Mouse (Mus musculus): ENCODE results near the gene Kcnk1.

Gene Kcnk1

DNA sequence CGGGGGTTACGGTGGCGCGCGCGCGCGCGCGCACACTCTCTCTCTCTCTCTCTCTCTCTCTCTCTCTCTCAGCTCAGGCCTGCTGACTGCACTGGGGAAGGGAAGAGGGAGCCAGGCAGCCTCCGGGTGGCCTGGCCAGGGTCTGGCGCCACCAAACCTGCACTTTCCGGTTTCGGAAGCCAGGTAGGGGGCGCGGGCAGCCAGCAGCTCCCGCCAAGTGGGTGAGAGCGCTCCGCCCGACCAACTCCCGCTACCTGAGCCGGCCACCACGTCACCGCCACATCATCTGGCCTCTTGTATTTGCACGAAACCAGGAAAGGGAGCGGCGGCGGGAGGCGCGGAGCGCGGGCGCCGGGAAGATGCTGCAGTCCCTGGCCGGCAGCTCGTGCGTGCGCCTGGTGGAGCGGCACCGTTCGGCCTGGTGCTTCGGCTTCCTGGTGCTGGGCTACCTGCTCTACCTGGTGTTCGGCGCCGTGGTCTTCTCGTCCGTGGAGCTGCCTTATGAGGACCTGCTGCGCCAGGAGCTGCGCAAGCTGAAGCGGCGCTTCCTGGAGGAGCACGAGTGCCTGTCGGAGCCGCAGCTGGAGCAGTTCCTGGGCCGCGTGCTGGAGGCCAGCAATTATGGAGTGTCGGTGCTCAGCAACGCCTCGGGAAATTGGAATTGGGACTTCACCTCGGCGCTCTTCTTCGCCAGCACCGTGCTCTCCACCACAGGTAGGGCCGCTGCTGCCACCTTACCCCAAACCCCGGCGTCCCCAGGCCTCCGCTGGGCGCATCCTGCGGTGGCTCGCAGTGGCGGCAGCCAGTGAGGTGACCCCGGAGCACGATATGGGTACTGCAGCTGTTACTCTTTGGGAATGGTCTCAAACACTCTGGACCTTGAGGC is at the start of gene Kcnk1:
Gene Kcnk1 (plus strand): TSS at position 70 of the 886 bp plus-strand sequence.
- peak; percentile 30 to 67 for DNase-seq (ENCODE audit: low spot score in 2 of 2)

DNA sequence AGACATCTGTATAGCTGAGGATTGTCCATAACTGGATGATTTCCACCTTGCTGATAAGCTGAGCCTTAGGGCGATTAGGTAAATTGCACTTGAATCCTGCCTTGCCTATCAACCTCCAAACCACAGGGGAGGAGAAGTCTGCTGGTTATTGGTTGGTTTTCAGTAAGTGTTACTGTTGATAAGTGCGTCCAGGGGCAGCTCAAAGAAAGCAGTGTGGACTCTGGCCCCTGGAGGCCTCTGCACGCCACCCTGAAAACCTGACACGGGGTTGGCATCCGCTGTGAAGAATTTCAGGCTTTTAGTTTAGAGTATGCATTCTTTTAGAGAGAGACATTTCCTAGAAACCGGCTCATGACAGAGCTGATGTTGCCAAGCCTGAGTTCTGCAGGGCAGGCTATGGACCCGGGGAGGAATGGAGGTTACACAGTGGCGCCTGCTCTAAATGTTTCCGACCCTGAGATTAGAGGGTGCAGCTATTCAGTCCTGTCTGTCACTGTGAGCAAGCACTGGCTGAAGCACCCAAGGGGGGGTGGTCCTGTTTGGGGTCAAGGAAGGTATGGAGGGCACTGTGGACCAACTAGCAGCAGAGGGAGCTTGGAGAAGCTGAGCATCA is 46.2 kb upstream of the Kcnk1 start:
- DNase-seq (ENCODE audit: low spot score in 2 of 2) = no peak

DNA sequence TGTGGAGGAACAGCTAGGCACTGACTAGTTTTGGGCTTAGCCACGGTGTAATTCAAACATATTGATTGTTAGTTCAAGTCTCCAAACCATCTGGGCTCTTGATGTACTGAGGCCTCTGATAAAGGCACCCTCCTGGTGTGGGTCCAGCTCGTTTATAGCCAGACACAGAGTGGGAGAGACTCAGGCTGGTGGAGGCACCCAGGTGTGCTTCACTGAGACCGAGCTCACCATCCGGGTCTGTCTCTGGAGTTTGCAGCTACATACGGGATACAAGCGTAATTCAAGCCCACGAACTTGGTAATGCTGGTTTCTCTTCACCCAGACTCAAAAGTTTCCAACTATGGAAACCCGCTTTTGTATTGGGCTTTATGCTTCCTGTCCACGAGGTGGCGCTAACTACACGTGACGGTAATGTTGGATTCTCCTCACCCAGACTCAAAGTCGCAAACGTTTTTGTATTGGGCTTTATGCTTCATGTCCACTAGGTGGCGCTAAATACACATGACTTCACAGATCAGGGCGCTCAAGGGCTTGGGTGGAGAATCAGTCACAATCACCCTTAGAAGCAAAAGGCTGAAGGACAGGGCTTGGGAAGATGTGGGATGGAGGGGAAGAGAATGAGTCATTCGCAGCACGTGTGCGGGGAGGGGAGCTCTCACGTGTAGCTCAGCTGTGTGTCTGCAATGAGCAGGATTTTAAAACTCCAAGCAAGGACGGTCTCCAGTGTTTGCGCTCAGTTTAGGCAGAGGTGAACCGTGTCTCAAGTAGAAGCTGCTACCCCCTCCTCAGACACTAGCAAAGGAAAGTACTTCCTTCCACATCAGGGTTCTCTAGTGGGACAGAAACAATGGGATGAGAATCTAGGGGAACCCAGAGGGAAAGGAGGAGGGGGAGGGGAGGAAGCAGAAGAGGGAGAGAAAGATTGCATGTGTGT is 44.7 kb upstream of the Kcnk1 start:
- DNase-seq (ENCODE audit: low spot score in 2 of 2) = peak; percentile 62 to 82

DNA sequence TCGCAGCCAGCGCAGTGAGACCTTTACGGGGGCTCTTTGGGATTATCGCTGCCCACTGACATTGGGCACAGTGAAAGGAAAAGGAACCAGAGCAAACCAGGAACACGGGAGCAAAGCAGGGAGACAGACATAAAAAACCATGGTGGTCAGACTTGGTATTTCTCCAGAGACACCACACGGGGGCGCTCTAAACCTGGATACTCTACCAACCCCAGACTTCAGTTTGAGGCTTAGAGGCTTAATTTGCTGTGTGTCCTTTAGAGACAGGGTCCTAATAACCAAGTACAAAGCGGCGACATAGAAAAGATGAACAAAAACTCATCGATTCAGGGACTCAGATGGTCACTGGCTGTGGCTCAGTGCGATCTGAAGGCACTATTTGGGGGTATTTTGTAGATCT is 39.3 kb upstream of the Kcnk1 start:
- DNase-seq (ENCODE audit: low spot score in 2 of 2) = peak; percentile 54 to 74

DNA sequence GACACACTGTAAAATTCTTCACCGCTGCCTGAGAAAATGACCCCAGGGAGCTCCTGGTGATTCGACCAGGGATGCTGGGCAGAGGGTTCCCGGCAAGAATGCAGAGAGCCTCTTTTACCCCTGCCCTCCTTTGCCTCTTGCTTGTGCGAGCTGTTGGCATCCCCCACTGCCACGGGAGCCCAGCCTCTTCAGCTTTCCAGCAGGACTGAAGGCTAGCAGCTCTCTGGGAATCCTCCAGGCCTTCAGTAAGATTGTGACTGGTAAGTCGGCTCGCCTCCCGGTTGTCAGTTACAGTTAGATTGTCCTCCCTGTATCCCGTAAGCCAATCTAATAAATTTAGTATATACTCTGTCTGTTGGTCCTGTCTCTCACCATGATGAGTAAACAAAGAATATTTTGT is 38.2 kb upstream of the Kcnk1 start:
- no peak for DNase-seq (ENCODE audit: low spot score in 2 of 2)

DNA sequence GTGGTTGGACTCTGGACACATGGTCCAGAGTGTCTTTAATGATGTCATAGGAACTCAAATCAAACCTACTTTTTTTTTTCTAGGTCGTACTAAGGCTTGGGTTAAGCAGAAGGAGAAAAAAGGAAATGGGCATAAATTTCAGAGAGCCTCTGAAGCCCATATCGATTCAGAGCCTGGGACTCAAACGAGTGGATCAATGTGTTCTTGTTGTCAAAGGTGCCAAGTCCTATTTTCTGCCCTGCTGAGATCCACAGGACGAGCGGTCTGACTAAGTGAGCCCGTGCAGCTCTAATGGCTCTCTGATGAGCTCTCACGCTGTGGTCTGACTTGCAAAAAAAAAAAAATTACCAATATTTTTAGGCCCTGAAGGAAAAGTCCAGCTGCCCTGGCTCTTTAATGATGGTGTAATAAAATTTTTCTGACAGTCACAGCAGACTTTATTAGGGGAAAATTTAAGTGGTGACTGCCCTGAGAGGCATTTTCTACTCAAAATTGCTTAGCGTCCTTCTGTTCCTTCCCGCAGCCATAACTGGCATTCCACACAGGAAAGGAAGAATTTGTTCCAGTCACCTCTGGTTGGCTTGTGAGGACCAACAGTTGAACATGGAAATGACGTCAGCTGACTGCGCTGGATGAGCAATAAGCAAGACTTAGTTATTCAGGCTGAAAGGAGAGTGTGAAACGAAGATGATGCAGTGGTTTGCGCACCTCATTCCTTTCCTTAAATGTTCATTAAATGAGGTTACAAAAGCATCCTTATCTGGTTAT is 37.6 kb upstream of the Kcnk1 start:
- DNase-seq (ENCODE audit: low spot score in 2 of 2) = no peak

DNA sequence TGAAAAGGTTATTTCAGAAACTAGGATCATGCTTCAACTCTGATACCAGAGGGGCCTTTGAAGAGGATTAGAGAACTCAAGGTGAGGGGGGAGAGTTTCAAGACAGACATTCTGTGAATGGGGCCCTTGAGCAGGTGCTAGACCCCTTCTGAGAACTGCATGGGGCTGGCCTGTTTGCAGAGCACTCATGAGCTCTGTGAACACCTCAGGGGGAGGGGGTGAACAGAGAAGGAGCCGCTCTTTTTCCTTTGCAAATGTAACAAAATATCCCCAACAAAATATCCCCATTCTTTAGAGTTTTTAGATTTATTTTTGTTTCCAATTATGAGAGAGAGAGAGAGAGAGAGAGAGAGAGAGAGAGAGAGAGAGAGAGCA is 37.0 kb upstream of the Kcnk1 start:
- DNase-seq (ENCODE audit: low spot score in 2 of 2) = no peak

DNA sequence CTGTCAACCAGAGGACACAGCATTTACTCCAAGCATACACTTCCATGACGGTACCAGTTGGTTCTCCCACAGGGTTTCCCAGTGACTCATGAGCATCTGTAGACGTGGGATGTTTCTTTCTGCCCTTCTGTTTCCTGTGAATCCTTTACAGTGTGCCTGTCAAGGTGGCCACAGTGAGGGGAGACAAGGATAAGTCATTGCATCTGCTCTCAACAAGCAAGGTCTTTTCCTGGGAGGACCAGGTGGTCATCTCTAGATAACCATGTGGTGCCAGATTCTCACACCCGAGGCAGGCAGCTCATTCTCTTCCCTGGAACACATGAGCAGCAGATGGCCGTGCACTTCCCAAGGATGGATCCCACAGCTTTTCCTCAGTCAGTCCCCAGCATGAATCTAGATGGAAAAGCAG is 35.6 kb upstream of the Kcnk1 start:
- DNase-seq (ENCODE audit: low spot score in 2 of 2) = peak in 1 of 2 experiments; percentile 47

DNA sequence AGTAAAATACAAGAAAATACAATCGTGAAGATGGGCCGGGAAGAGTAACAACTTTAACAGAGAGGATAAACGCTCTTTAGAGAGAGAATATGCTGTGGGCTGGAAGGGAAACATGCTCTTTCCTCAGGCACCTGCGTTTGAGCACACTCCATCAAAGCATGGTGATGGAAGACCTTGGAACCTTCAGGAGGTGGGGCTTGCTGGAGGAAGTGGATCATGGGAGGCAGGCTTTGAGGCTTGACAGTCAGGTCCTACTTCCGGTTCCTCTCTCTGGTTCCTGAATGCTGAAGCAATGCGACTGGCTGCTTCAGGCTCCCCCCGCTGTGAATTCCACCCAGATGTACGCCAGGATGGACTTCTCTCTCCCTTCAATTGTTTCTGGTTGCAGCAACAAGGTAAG is 34.9 kb upstream of the Kcnk1 start:
- DNase-seq (ENCODE audit: low spot score in 2 of 2) = no peak

DNA sequence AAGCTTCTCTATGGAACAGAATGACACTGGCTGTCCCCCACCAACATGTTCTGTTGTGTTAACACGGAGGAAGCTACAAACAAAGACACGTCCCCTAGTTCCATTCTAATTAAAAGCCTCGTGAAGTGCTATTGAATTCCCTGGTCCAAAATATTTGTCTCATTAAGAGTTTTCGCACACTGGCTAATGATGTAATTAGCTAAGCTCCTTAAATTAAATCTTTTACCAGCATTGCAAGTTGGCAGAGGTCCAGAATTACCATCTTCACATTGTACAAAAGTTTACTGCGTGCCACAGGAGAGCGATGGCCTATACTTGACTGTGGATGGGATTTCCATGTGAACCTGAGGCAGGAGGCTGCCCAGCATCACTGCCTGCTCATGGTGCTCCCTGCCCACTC is 33.2 kb upstream of the Kcnk1 start:
- no peak for DNase-seq (ENCODE audit: low spot score in 2 of 2)

DNA sequence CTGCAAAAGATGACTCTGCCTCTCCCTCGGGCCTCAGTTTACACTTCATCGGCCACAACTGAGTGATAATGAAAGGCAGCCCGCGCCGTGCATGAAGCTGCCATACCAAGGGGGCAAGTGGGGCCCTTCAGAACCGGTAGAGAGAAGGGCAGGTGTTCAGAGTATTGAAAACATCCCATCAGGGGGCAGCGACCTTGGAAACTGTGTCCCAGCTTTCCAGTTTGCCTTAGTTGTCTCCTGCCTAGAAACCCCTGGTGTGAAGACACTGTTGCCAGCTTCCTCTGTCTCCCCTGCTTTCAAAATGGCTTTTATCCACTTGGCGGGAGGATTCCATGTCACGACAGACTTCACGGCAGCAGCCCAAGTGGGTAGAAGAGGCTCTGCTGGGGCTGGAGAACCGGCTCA is 31.2 kb upstream of the Kcnk1 start:
- DNase-seq (ENCODE audit: low spot score in 2 of 2) = peak in 1 of 2 experiments; percentile 40

DNA sequence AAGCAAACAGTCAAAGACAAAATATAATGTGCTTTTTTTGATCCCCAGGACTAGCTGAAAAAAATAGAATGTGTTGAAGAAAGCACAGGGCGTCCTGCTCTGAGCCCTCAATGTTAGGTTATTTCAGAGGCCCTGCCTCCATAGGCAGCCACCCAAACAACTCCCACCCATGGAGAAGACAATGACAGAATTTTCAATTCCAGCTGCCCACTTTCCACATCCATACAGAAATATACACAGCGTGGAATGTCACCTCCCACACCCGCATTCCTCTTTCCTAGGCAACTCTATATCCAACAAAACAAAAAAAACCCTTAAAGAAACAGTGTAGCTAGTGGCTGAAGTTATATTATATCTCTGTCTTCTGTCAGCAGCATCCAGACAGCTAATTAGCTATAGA is 23.6 kb upstream of the Kcnk1 start:
- DNase-seq (ENCODE audit: low spot score in 2 of 2) = no peak

DNA sequence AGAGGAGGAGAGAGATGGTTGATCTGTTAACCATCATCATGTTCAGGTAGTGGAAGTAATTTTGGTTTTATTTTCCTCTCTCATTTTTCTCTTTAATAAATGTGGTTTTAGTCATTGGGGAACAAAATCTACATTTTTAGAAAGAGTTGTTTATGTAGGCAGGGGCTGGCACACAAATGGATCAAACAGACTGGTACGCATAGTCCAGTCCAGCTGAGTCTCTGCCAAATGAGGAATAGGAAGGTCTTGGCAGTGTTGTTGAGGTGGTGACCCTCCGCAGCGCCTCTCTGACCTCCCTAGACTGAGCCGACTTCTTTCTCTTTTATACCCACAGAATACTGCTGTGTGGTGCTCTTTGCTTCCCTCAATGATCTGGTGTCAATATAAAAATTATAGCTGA is 19.0 kb upstream of the Kcnk1 start:
- DNase-seq (ENCODE audit: low spot score in 2 of 2) = no peak

DNA sequence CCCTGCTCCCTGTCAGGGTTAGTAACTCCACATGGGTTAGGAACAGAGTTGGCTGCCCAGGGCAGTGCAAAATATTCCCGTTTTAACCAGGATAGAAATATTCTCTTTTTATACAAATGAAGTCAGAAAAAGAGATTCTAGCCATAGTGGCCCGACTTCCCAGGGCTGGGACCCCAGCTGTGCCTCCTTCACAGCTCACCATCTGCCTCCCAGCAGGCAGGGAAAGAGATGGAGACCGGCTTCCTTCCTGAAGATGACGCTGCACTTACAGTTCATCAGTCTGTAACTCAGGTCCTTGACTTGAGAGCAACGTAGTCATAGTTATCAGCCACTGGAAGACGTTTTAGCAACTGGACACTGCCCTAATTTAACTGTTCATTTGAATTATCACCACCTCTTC is 14.1 kb upstream of the Kcnk1 start:
- no peak for DNase-seq (ENCODE audit: low spot score in 2 of 2)

DNA sequence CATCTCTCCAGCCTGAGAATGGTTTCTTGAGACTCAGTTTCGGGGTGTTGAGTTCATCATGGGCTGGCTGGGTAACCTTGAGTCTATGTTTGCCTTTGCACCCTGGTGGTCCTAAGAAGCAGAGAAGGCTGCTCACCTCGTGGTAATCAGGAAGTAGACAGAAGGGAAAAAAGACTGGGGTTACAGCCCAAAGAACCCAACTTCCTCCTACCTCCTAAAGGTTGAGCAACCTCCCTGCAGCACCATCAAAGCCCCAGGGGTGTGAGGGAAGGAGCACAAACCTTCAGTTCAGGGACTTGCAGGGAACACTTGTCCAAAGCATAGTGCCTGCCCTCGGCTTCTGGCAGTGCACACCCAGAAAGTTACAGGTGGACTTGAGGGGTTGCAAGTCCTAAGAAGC is 11.5 kb upstream of the Kcnk1 start:
- DNase-seq (ENCODE audit: low spot score in 2 of 2) = no peak

DNA sequence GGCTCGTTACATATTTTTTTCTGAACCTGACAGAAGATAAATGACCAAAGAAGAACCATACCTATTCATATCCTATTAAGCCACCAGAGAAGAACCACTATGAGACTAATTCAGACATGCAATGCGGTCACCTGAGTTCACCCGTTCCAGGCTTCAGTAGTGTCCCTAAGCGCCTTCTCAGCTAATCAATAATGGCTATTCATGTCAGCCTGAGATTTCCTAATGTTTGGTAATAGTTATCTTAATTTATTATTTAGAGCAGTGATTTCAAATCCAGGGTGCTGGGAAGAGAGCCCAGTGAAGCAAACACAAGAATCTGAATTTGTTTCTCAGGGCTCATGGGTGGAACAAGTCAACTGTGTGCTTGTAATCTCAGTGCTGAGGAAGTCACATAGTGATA is 10.8 kb upstream of the Kcnk1 start:
- DNase-seq (ENCODE audit: low spot score in 2 of 2) = no peak

DNA sequence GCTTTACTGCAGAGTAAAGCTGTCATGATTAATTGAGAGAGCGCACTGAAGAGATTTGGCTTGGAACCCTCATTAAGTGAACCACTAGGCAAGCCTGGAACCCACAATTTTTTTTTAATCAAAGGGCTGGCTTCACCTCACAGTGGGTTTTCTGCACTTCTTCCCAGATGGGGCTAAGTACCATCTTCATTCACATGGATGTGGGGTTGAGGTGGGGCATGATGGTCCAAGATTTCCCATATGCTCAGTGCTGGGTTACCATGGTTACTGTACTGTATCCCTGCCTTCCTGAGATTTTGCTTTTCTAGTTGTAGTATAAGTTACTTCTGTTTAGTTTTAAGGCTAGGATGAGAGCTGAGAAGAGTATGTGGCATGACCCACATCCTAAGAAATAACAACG is 9.6 kb upstream of the Kcnk1 start:
- no peak for DNase-seq (ENCODE audit: low spot score in 2 of 2)

DNA sequence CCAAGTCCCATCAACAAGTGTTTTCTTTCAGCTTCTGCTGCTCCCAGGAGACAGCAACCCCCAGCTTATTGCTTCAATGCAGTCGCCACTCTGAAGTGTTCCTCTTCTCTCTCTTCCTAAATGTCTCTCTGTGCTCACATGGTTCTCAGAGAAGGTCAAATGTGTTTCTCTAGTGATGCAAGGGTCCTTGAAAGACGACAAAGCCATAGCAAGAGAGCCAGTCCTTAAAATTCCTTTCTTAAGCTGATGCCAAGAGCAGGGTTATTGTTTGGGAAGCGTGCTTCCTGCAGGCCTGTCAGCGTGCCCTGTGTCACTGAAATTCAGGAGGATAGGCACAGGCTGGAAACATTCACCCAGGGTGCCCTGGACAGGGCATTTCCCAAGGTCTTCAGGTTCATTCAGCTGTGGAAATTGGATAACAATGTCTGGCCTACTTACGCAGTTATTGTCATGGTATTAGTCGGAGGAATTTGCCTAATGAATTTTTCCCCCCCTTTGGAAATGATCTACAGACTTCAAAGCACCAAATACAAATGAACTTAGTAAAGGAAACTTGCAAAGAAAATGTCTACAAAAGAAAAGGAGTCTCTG is 7.9 kb upstream of the Kcnk1 start:
- DNase-seq (ENCODE audit: low spot score in 2 of 2) = no peak

DNA sequence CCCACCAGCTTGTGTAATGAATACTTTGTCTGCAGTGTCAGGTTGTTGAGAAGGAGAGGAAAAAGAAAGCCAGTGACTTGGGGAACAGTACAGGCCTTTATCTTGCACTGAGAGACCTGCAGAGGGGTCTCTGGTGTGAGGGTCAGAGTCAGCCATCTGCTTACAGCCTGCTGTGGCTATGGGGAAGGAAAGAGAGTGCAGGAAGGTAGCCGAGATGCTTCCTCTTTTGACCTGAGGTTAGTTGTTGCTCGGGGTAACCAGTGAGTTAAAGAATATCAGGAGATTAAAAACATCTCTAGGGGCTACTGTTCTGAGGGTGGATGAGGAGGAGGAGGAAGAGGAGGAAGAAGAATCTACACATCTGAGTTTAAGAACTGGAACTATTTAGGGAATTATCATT is 7.0 kb upstream of the Kcnk1 start:
- DNase-seq (ENCODE audit: low spot score in 2 of 2) = no peak

DNA sequence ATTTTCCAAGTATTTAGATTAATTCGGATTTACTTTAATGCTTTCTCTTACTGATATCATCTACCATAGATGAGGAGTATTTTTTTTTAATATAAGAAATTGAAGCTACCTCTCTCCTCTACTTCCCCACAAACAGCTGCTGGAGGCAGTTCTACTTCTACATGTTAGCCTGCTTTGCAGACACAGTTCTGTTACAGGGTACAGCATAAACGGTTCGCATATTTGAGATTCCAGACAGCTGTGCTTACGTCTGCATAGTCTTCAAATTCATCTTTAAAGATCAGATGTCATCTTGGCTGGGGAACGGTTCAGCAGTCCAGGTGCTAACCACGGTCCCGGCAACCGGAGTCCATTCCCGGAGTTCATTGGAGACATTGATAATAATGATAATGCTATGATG is 1.3 kb upstream of the Kcnk1 start:
- no peak for DNase-seq (ENCODE audit: low spot score in 2 of 2)

Measured in cerebellum, postnatal 4 days (tissue).